In the genomic region with DNA sequence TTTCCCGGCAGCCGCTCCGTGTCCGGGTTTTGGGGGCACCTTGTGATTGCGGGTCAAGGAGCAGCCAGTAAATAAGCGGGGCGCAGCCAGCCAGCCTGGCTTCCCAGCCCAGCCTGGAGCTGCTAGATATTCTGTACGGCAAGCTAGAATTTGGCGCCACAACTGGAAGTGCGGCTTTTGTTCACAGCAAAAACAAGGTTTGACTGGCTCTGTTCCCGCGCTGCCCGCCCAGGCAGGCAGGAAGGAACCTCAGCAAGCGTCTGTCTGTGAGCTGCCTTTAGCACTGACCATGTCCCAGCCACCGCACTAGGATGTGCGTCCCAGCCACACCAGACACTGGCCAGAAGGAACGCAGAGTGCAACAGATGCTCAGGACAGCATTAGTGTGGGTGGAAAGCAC, we compare ENCODE assay signal across 8 mouse cellular contexts. TPM values are rescaled to one million over a fixed set of nuclear protein-coding genes. Genes with fewer than 3 reads are reported as not detected.
DNase-seq lines count a peak whose midpoint lies in the region; ATAC-seq and TF ChIP-seq lines count a peak whose summit lies in the region.

No protein-coding gene starts in this region.

- TF ChIP-seq CTCF in kidney, postnatal 0 days (IDR thresholded peaks at IDR 0.05; ENCODE audit: low read depth), result no peak

- intact Hi-C loops in gastrocnemius, postnatal 14 days (cut with DNase I; ENCODE audit: low total_unique reads), result no loop called here

- WGBS in embryonic facial prominence, embryonic 14.5 days, result 5% methylated on average over 17 of the region's 17 CpGs
- whole genome bisulfite sequencing in heart, embryonic 15.5 days, result 11% methylated on average over 17 of the region's 17 CpGs
- WGBS in kidney, postnatal 0 days, result 6% methylated on average over 17 of the region's 17 CpGs
- 31% methylated on average over 17 of the region's 17 CpGs for WGBS in liver, embryonic 13.5 days (ENCODE audit: insufficient replicate concordance)
- whole genome bisulfite sequencing in neural tube, embryonic 12.5 days, result 18% methylated on average over 17 of the region's 17 CpGs

- no peak overlapping the region for H3K27ac ChIP-seq in embryonic facial prominence, embryonic 14.5 days (replicated peaks; ENCODE audit: low read depth, low read length)
- H3K27ac ChIP-seq in heart, embryonic 15.5 days, result no peak overlapping the region
- H3K27ac ChIP-seq in kidney, postnatal 0 days, result no peak overlapping the region
- H3K27ac ChIP-seq in liver, embryonic 13.5 days, result no peak overlapping the region
- no peak overlapping the region for H3K27ac ChIP-seq in neural tube, embryonic 12.5 days

- H3K9me3 ChIP-seq in embryonic facial prominence, embryonic 14.5 days (ENCODE audit: control insufficient read depth, low read length), result no peaks in the 10 kb centered on the region
- no peaks in the 10 kb centered on the region for H3K9me3 ChIP-seq in heart, embryonic 15.5 days (replicated peaks)
- no peaks in the 10 kb centered on the region for H3K9me3 ChIP-seq in kidney, postnatal 0 days (replicated peaks; ENCODE audit: low read length)
- H3K9me3 ChIP-seq in liver, embryonic 13.5 days (replicated peaks), result no peaks in the 10 kb centered on the region
- H3K9me3 ChIP-seq in neural tube, embryonic 12.5 days, result no peaks in the 10 kb centered on the region

- DNase-seq in gastrocnemius, postnatal 14 days, result peak; percentile 24
- DNase-seq in gastrocnemius, adult 8-10 months (ENCODE audit: low spot score in 2 of 2), result no peak
- DNase-seq in embryonic facial prominence, embryonic 14.5 days (ENCODE audit: low spot score), result peak; percentile 68
- peak; percentile 47 for DNase-seq in kidney, postnatal 0 days (ENCODE audit: low spot score)
- no peak for DNase-seq in liver, embryonic 13.5 days

- H3K9ac ChIP-seq in embryonic facial prominence, embryonic 14.5 days (ENCODE audit: low read depth, low read length), result peak overlapping the region; percentile 40; the same call in 1 of the 2 replicates
- H3K9ac ChIP-seq in heart, embryonic 15.5 days, result peak overlapping the region; percentile 37
- H3K9ac ChIP-seq in kidney, postnatal 0 days (ENCODE audit: low read depth, low read length), result no peak overlapping the region
- no peak overlapping the region for H3K9ac ChIP-seq in liver, embryonic 13.5 days
- H3K9ac ChIP-seq in neural tube, embryonic 12.5 days, result no peak overlapping the region

- no peaks in the 10 kb centered on the region; the same call in 1 of the 2 replicates for H3K27me3 ChIP-seq in embryonic facial prominence, embryonic 14.5 days (replicated peaks; ENCODE audit: control insufficient read depth, insufficient read depth, low read length)
- no peaks in the 10 kb centered on the region for H3K27me3 ChIP-seq in heart, embryonic 15.5 days
- H3K27me3 ChIP-seq in kidney, postnatal 0 days (ENCODE audit: insufficient read depth, low read length), result no peaks in the 10 kb centered on the region
- peaks cover 44% of the 10 kb centered on the region for H3K27me3 ChIP-seq in liver, embryonic 13.5 days
- H3K27me3 ChIP-seq in neural tube, embryonic 12.5 days (replicated peaks), result no peaks in the 10 kb centered on the region

- H3K36me3 ChIP-seq in embryonic facial prominence, embryonic 14.5 days (ENCODE audit: control insufficient read depth, insufficient read depth, low read length), result no peaks in the 10 kb centered on the region
- no peaks in the 10 kb centered on the region for H3K36me3 ChIP-seq in heart, embryonic 15.5 days
- no peaks in the 10 kb centered on the region for H3K36me3 ChIP-seq in kidney, postnatal 0 days (ENCODE audit: insufficient read depth, low read length)
- no peaks in the 10 kb centered on the region for H3K36me3 ChIP-seq in liver, embryonic 13.5 days
- H3K36me3 ChIP-seq in neural tube, embryonic 12.5 days, result no peaks in the 10 kb centered on the region

- H3K4me1 ChIP-seq in embryonic facial prominence, embryonic 14.5 days (ENCODE audit: control insufficient read depth, insufficient read depth, low read length), result peaks cover 5% of the 10 kb centered on the region; the same call in 1 of the 2 replicates
- peaks cover 12% of the 10 kb centered on the region; the same call in 1 of the 2 replicates for H3K4me1 ChIP-seq in heart, embryonic 15.5 days (replicated peaks)
- no peaks in the 10 kb centered on the region for H3K4me1 ChIP-seq in kidney, postnatal 0 days (replicated peaks; ENCODE audit: insufficient read depth, low read length)
- H3K4me1 ChIP-seq in liver, embryonic 13.5 days (replicated peaks), result no peaks in the 10 kb centered on the region
- peaks cover 6% of the 10 kb centered on the region for H3K4me1 ChIP-seq in neural tube, embryonic 12.5 days

- ATAC-seq in embryonic facial prominence, embryonic 14.5 days (ENCODE audit: low read depth), result no peak
- ATAC-seq in heart, embryonic 15.5 days (replicated peaks; ENCODE audit: insufficient number of reproducible peaks, insufficient read depth, low FRiP score, low read depth), result no peak; the same call in 1 of the 2 replicates
- ATAC-seq in kidney, postnatal 0 days (replicated peaks; ENCODE audit: low FRiP score, low read depth), result no peak
- no peak for ATAC-seq in liver, embryonic 13.5 days (ENCODE audit: low read depth)
- no peak for ATAC-seq in neural tube, embryonic 12.5 days (ENCODE audit: low FRiP score, low read depth)
- no peak for ATAC-seq in erythroblast, adult 5-6 weeks (replicated peaks; ENCODE audit: low FRiP score, poor library complexity, severe bottlenecking)

- H3K4me2 ChIP-seq in embryonic facial prominence, embryonic 14.5 days (ENCODE audit: low read depth, low read length), result peak overlapping the region; percentile 47
- peak overlapping the region; percentile 59 for H3K4me2 ChIP-seq in heart, embryonic 15.5 days
- peak overlapping the region; percentile 50 for H3K4me2 ChIP-seq in kidney, postnatal 0 days (ENCODE audit: low read length)
- peak overlapping the region; percentile 30 for H3K4me2 ChIP-seq in liver, embryonic 13.5 days
- H3K4me2 ChIP-seq in neural tube, embryonic 12.5 days (replicated peaks), result peak overlapping the region; percentile 43

- H3K4me3 ChIP-seq in embryonic facial prominence, embryonic 14.5 days (ENCODE audit: low read depth, low read length), result peak overlapping the region; percentile 22
- H3K4me3 ChIP-seq in heart, embryonic 15.5 days, result peak overlapping the region; percentile 34
- H3K4me3 ChIP-seq in kidney, postnatal 0 days (replicated peaks; ENCODE audit: low read depth, low read length), result no peak overlapping the region; the same call in 1 of the 2 replicates
- no peak overlapping the region for H3K4me3 ChIP-seq in liver, embryonic 13.5 days (replicated peaks)
- H3K4me3 ChIP-seq in neural tube, embryonic 12.5 days, result no peak overlapping the region

RNA-seq across cellular contexts. Expression of gene Zfp704, which starts 20.1 kb away (rescaled TPM):
- total RNA-seq in gastrocnemius, postnatal 14 days (2021), result 1 to 10 TPM; 6.9 to 9.5 TPM
- total RNA-seq in gastrocnemius, adult 8-10 months (2022), result 1 to 10 TPM; 3.5 to 5.2 (median 4.8) TPM
- 11.7 and 11.9 TPM in 2 replicates for polyA plus RNA-seq in embryonic facial prominence, embryonic 14.5 days (2014; fragmentation: Nextera tagmentation; extraction: Ambion mirVana)
- polyA plus RNA-seq in heart, embryonic 15.5 days (2015; fragmentation: Nextera tagmentation; extraction: Ambion mirVana), result 5.6 and 7.1 TPM in 2 replicates
- polyA plus RNA-seq in kidney, postnatal 0 days (2015; fragmentation: Nextera tagmentation; extraction: Ambion mirVana), result 7.9 and 8.6 TPM in 2 replicates
- polyA plus RNA-seq in liver, embryonic 13.5 days (2015; fragmentation: Nextera tagmentation; extraction: Ambion mirVana), result 0.98 and 1.2 TPM in 2 replicates
- 6.9 and 7.0 TPM in 2 replicates for polyA plus RNA-seq in neural tube, embryonic 12.5 days (2016; fragmentation: Nextera tagmentation; extraction: Ambion mirVana)
- 1.5 and 1.9 TPM in 2 replicates for total RNA-seq in erythroblast, adult 5-6 weeks (2015; ENCODE audit: low replicate concordance)
- total RNA-seq in erythroblast, adult 5-6 weeks (2017; ENCODE audit: low replicate concordance), result 2.2 and 2.3 TPM in 2 replicates

Comparison
In these comparisons a context has a peak if more than half of its experiments do, and no peak if none do; other contexts are left out.
1. DNase-seq: peak in gastrocnemius, postnatal 14 days (single experiment), embryonic facial prominence, embryonic 14.5 days (single experiment) and kidney, postnatal 0 days (single experiment); none in gastrocnemius, adult 8-10 months (0 of 2) and liver, embryonic 13.5 days (single experiment).
2. H3K4me3 ChIP-seq: peak in embryonic facial prominence, embryonic 14.5 days (single experiment) and heart, embryonic 15.5 days (single experiment); none in kidney, postnatal 0 days (single experiment), liver, embryonic 13.5 days (single experiment) and neural tube, embryonic 12.5 days (single experiment).
3. H3K9ac ChIP-seq: peak in embryonic facial prominence, embryonic 14.5 days (single experiment) and heart, embryonic 15.5 days (single experiment); none in kidney, postnatal 0 days (single experiment), liver, embryonic 13.5 days (single experiment) and neural tube, embryonic 12.5 days (single experiment).
4. Peak in every context shown above with its lines, with median percentiles within 50 percentile points of each other: H3K4me2 ChIP-seq.